Mouse (Mus musculus) kidney, postnatal 0 days (tissue): Measurements from ENCODE around the gene Prkacb. TPM values are rescaled to one million over a fixed set of nuclear protein-coding genes. Genes with fewer than 3 reads are reported as not detected.
A peak's percentile ranks its signal among the peaks of the same experiment; 100 is the strongest.

Source experiments
- ATAC-seq: fragments of 200-750 bp; cut with Nextera tagmentation; replicated peaks from 2 replicates; pipeline ENCODE4 v1.8.0; 2017; ENCODE audit warnings: low read depth, moderate number of reproducible peaks, moderate TSS enrichment, moderate library complexity; ENCODE audit not compliant: low FRiP score
- DNase-seq: peaks from one replicate; pipeline ENCODE4 v3.0.0-alpha.2; 2016; ENCODE audit warnings: low spot score
- H3K27ac ChIP-seq: fragments of 300-500 bp; sonication (generic); 2 replicates; pipeline ENCODE4 v1.5.1; 2014; ENCODE audit warnings: mild to moderate bottlenecking
- H3K27me3 ChIP-seq: fragments of 300-500 bp; sonication (generic); 2 replicates; pipeline ENCODE4 v1.6.1; 2014; ENCODE audit warnings: low read length, mixed read lengths; ENCODE audit not compliant: insufficient read depth
- H3K36me3 ChIP-seq: fragments of 300-500 bp; sonication (generic); 2 replicates; pipeline ENCODE4 v1.6.1; 2014; ENCODE audit warnings: low read length, mixed read lengths; ENCODE audit not compliant: insufficient read depth
- H3K4me1 ChIP-seq: fragments of 300-500 bp; sonication (generic); replicated peaks from 2 replicates; pipeline ENCODE4 v1.6.1; 2014; ENCODE audit warnings: antibody characterized with exemption, low read length, mixed read lengths; ENCODE audit not compliant: insufficient read depth
- H3K4me2 ChIP-seq: fragments of 300-500 bp; sonication (generic); 2 replicates; pipeline ENCODE4 v1.6.1; 2014; ENCODE audit warnings: mild to moderate bottlenecking, low read length, moderate library complexity, mixed read lengths
- H3K4me3 ChIP-seq: fragments of 300-500 bp; sonication (generic); replicated peaks from 2 replicates; pipeline ENCODE4 v1.5.1; 2014; ENCODE audit warnings: low read depth, low read length
- H3K9ac ChIP-seq: fragments of 300-500 bp; sonication (generic); 2 replicates; pipeline ENCODE4 v1.6.1; 2014; ENCODE audit warnings: low read depth, low read length
- H3K9me3 ChIP-seq: fragments of 300-500 bp; sonication (generic); replicated peaks from 2 replicates; pipeline ENCODE4 v1.6.1; 2016; ENCODE audit warnings: low read length, inconsistent platforms, mixed read lengths
- CTCF ChIP-seq: IDR thresholded peaks from 2 replicates; pipeline ENCODE4 v1.5.1; 2016; ENCODE audit warnings: antibody characterized with exemption, low read depth, mild to moderate bottlenecking, moderate library complexity
- WGBS: fragments of 180-500 bp; shearing (Covaris S2); extraction: QIAGEN DNeasy Blood & Tissue Kit; methylation state at CpG from one replicate; pipeline ENCODE4 v1.1.7; 2014; 5-methylcytosine and 5-hydroxymethylcytosine counted together
- polyA plus RNA-seq: library from polyadenylated mRNA; unstranded; fragments of >200 nt; fragmentation: Nextera tagmentation; extraction: Ambion mirVana; gene quantifications from 2 replicates; pipeline ENCODE4 v1.2.1, GENCODE M21; 2015

Prkacb gene
- polyA plus RNA-seq, 1 experiment from 2014 or later = 48.0 TPM

DNA sequence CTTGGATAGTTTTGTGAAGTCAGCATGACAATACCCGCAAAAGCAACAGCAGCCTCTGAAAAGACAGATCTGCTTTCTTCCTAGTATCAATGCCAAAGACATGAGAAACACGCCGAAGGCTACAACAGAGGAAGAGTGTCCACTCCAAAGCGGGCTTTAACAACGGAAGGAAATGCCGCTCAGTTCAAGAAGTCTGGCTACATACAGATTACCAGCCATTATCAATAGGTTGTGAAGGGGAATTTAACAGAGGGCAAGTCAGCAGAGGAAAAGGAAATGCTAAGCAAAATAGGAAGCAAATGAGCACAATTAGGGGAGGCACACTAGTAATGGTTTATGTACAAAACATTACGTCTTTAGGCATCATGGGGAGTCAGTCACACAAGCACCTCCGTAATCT is 35.3 kb upstream of the Prkacb start:
- TF ChIP-seq CTCF = no peak
- no peaks in the 10 kb centered on the region for H3K27me3 ChIP-seq
- H3K9ac ChIP-seq = no peak overlapping the region
- no peaks in the 10 kb centered on the region for H3K9me3 ChIP-seq
- H3K27ac ChIP-seq = no peak overlapping the region
- 77% methylated on average over 8 of the region's 8 CpGs for WGBS
- no peak overlapping the region for H3K4me3 ChIP-seq
- H3K4me1 ChIP-seq = no peaks in the 10 kb centered on the region
- no peak overlapping the region for H3K4me2 ChIP-seq
- no peak for DNase-seq
- no peaks in the 10 kb centered on the region for H3K36me3 ChIP-seq
- no peak for ATAC-seq

DNA sequence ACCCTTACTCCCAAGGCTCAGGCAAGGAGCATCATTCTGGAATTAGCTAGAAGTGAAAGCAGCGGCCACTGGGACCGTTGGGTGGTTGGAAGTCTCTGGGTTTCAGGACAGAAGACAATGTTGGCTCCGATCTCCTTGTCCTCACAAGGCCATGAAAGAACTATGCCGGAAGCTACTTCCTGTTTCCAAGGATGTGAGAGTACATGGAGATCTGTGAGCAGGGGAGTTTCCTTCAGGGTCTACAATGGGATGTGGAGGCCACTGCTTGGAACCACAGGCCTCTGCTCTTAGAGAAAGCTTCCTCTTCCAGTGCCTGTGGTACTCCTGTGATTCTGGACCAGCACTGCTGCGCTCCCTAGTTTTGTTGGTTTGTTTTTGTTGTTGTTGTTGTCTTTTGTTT is 33.4 kb upstream of the Prkacb start:
- ATAC-seq = no peak
- H3K4me3 ChIP-seq = no peak overlapping the region
- no peaks in the 10 kb centered on the region for H3K27me3 ChIP-seq
- DNase-seq = no peak
- TF ChIP-seq CTCF = no peak
- H3K36me3 ChIP-seq = no peaks in the 10 kb centered on the region
- no peak overlapping the region for H3K27ac ChIP-seq
- WGBS = 85% methylated on average over 5 of the region's 5 CpGs
- no peaks in the 10 kb centered on the region for H3K4me1 ChIP-seq
- H3K4me2 ChIP-seq = no peak overlapping the region
- no peaks in the 10 kb centered on the region for H3K9me3 ChIP-seq
- no peak overlapping the region for H3K9ac ChIP-seq

DNA sequence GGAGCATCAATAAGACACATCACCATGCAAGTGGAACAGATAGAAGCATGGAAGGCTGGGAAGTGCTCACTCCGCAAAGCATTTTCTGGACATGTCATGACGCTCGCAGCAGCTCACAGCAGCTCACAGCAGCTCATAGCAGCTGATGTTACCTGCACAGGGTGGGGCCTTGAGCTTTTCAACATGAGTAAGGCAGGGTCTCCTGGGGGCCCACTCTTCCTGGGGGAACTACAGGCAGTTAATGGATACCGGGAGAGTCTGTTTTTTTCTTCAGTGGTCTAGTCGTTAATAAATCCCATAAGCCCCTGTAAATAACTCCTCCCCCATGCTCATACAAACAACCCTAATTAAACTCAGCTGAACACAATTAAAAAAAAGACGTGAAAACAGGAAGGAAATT is 30.7 kb upstream of the Prkacb start:
- Histone ChIP-seq H3K9me3 (no peaks in the 10 kb centered on the region), H3K4me2 (no peak overlapping the region), H3K4me1 (no peaks in the 10 kb centered on the region), H3K36me3 (no peaks in the 10 kb centered on the region), H3K9ac (no peak overlapping the region), H3K27ac (no peak overlapping the region), H3K27me3 (no peaks in the 10 kb centered on the region), H3K4me3 (no peak overlapping the region)
- ATAC-seq (no peak), DNase-seq (no peak)
- no peak for TF ChIP-seq CTCF
- WGBS = 67% methylated on average over 6 of the region's 6 CpGs

DNA sequence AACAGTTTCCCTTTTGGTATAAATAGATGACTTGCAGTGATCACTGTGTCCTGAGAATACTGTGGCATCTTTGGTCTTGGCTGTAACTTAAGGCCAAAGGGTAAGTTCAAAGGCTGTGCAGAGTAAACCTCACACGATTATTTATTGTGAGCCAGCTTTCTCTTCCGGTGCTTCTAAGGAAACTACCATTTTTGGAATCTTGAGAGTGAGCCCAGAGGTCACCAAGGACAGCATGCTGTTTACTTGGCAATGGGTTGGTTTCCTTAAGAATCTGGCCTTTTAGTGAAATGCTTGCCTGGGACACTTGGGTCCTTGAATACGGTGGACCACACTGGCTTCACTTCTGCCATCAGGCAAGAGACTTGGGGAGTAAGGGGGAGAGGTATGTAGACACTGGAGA is 30.0 kb upstream of the Prkacb start:
- no peaks in the 10 kb centered on the region for H3K27me3 ChIP-seq
- 27% methylated on average over 3 of the region's 3 CpGs for WGBS
- H3K4me1 ChIP-seq = no peaks in the 10 kb centered on the region

DNA sequence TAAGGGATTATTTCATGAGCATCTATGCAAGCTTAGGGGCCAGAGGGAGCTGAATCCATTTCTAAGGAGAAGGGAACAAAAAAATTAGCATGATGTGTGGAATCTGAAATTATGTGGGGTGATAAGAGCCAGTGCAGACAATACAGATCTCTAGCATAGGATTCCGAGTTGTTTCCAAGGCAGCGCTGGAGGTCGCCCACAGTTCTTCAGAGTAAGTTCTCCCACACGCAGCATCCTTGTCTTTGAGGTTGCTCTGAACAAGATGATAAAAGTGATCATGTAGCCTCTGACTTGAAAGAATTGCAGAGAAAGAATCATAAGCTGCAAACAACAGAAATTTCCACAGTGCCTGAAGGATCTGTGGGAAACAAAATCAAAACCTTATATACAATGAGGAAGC is 7.9 kb upstream of the Prkacb start:
- no peak overlapping the region for H3K9ac ChIP-seq
- no peak for TF ChIP-seq CTCF
- H3K4me2 ChIP-seq = no peak overlapping the region
- ATAC-seq (no peak), DNase-seq (no peak)
- no peaks in the 10 kb centered on the region for H3K4me1 ChIP-seq
- no peaks in the 10 kb centered on the region for H3K36me3 ChIP-seq
- no peaks in the 10 kb centered on the region for H3K27me3 ChIP-seq
- H3K4me3 ChIP-seq = no peak overlapping the region
- H3K27ac ChIP-seq = no peak overlapping the region
- 93% methylated on average over 4 of the region's 4 CpGs for WGBS
- no peaks in the 10 kb centered on the region for H3K9me3 ChIP-seq

More for the DNA sequence above, 30.0 kb upstream of the Prkacb start:
- Histone ChIP-seq H3K27ac (no peak overlapping the region), H3K9ac (no peak overlapping the region), H3K36me3 (no peaks in the 10 kb centered on the region), H3K4me3 (no peak overlapping the region), H3K4me2 (no peak overlapping the region), H3K9me3 (no peaks in the 10 kb centered on the region)
- ATAC-seq (no peak), DNase-seq (peak; percentile 32)
- no peak for TF ChIP-seq CTCF

DNA sequence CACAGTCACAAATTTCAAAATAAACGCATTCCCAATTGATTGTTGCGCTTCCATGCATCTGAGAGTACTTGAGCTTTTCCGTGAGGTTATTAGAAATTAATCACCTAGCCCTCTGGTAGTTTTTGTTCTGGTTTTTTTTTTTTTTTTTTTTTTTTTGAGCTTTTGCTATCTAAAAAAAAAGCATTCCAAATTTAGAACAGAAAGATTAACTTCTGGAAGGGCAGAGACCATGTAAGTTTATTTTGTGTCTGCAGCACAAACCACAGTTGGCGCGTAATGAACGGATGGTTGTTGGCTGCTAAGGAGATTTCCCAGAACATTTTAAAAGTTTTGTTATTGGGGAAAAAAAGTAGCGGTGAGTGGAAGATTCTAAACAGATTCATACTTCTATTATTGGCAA is 834 bp upstream of the Prkacb start:
- no peak for TF ChIP-seq CTCF
- H3K9me3 ChIP-seq = no peaks in the 10 kb centered on the region
- ATAC-seq = no peak
- no peaks in the 10 kb centered on the region for H3K27me3 ChIP-seq
- no peaks in the 10 kb centered on the region for H3K4me1 ChIP-seq
- DNase-seq = peak; percentile 13
- 46% methylated on average over 7 of the region's 7 CpGs for WGBS
- no peak overlapping the region for H3K27ac ChIP-seq
- H3K36me3 ChIP-seq = no peaks in the 10 kb centered on the region
- H3K4me3 ChIP-seq = peak overlapping the region; percentile 85
- peak overlapping the region; percentile 89; the same call in 1 of the 2 replicates for H3K9ac ChIP-seq
- H3K4me2 ChIP-seq = peak overlapping the region; percentile 82
